Mouse (Mus musculus) E14TG2a.4 (cell line): ENCODE data around the gene Afm.

Experiments
- H3K27me3 ChIP-seq: 2 replicates; pipeline ENCODE4 v1.6.1; 2014; ENCODE audit warnings: low read length, control low read depth; ENCODE audit not compliant: insufficient read depth
- H3K36me3 ChIP-seq: 2 replicates; pipeline ENCODE4 v1.6.1; 2014; ENCODE audit warnings: low read length, control low read depth; ENCODE audit not compliant: insufficient read depth
- H3K4me1 ChIP-seq: replicated peaks from 2 replicates; pipeline ENCODE4 v1.6.1; 2014; ENCODE audit warnings: low read depth, low read length, control low read depth
- H3K4me3 ChIP-seq: replicated peaks from 2 replicates; pipeline ENCODE4 v1.5.1; 2014; ENCODE audit warnings: mild to moderate bottlenecking, low read length
- H3K9me3 ChIP-seq: 2 replicates; pipeline ENCODE4 v1.6.1; 2014; ENCODE audit warnings: low read length, control low read depth
- CTCF ChIP-seq: conservative IDR thresholded peaks from 2 replicates; pipeline ENCODE4 v1.5.1; 2014; ENCODE audit warnings: low read length
- NANOG ChIP-seq: IDR thresholded peaks from 2 replicates; pipeline ENCODE4 v1.6.1; 2014; ENCODE audit warnings: borderline replicate concordance, low read length, mixed read lengths
- POU5F1 ChIP-seq: IDR thresholded peaks from 2 replicates; pipeline ENCODE4 v1.6.1; 2014; ENCODE audit warnings: low read length, borderline replicate concordance

Gene Afm

GRCm38 (mm10) chr5:90518356-90519100 lies at the start of gene Afm:
Gene Afm, plus strand, starts transcription at chr5:90518932.
- H3K36me3 ChIP-seq = no peaks in the 10 kb centered on the region
- no peaks in the 10 kb centered on the region for H3K9me3 ChIP-seq
- TF ChIP-seq CTCF (no peak), NANOG (no peak), POU5F1 (no peak)
- no peaks in the 10 kb centered on the region for H3K4me1 ChIP-seq
- H3K4me3 ChIP-seq = no peak within 1 kb of the TSS
- H3K27me3 ChIP-seq = no peaks in the 10 kb centered on the region

GRCm38 (mm10) chr5:90470836-90471235 lies 47.9 kb upstream of the Afm start:
- Histone ChIP-seq H3K27me3 (no peaks in the 10 kb centered on the region), H3K4me3 (no peak overlapping the region), H3K9me3 (no peaks in the 10 kb centered on the region), H3K36me3 (no peaks in the 10 kb centered on the region), H3K4me1 (no peaks in the 10 kb centered on the region)
- TF ChIP-seq NANOG (no peak), CTCF (no peak)

GRCm38 (mm10) chr5:90473902-90474301 lies 44.8 kb upstream of the Afm start:
- no peak for TF ChIP-seq NANOG
- no peaks in the 10 kb centered on the region for H3K27me3 ChIP-seq
- no peak overlapping the region for H3K4me3 ChIP-seq
- no peaks in the 10 kb centered on the region for H3K36me3 ChIP-seq
- H3K9me3 ChIP-seq = no peaks in the 10 kb centered on the region
- no peaks in the 10 kb centered on the region for H3K4me1 ChIP-seq

GRCm38 (mm10) chr5:90474369-90474768 lies 44.4 kb upstream of the Afm start:
- Histone ChIP-seq H3K9me3 (no peaks in the 10 kb centered on the region), H3K36me3 (no peaks in the 10 kb centered on the region), H3K4me3 (no peak overlapping the region), H3K27me3 (no peaks in the 10 kb centered on the region), H3K4me1 (no peaks in the 10 kb centered on the region)
- TF ChIP-seq CTCF = no peak
- no peak for TF ChIP-seq NANOG
- no peak for TF ChIP-seq POU5F1

GRCm38 (mm10) chr5:90476741-90477140 lies 42.0 kb upstream of the Afm start:
- no peak for TF ChIP-seq NANOG
- no peak for TF ChIP-seq CTCF
- no peak for TF ChIP-seq POU5F1
- no peak overlapping the region for H3K4me3 ChIP-seq
- H3K9me3 ChIP-seq = no peaks in the 10 kb centered on the region
- no peaks in the 10 kb centered on the region for H3K4me1 ChIP-seq
- no peaks in the 10 kb centered on the region for H3K27me3 ChIP-seq
- no peaks in the 10 kb centered on the region for H3K36me3 ChIP-seq

- no peak overlapping the region for H3K4me3 ChIP-seq
- H3K27me3 ChIP-seq = no peaks in the 10 kb centered on the region
- no peaks in the 10 kb centered on the region for H3K4me1 ChIP-seq
- no peaks in the 10 kb centered on the region for H3K9me3 ChIP-seq
- no peaks in the 10 kb centered on the region for H3K36me3 ChIP-seq
- no peak for TF ChIP-seq POU5F1
- no peak for TF ChIP-seq CTCF
- TF ChIP-seq NANOG = no peak
Measured at GRCm38 (mm10) chr5:90477308-90478140, 41.2 kb upstream of the Afm start.

GRCm38 (mm10) chr5:90478886-90479285 lies 39.8 kb upstream of the Afm start:
- Histone ChIP-seq H3K27me3 (no peaks in the 10 kb centered on the region), H3K36me3 (no peaks in the 10 kb centered on the region), H3K4me3 (no peak overlapping the region), H3K9me3 (no peaks in the 10 kb centered on the region), H3K4me1 (no peaks in the 10 kb centered on the region)
- TF ChIP-seq POU5F1 (no peak), NANOG (no peak), CTCF (no peak)

- H3K4me1 ChIP-seq = no peaks in the 10 kb centered on the region
- no peaks in the 10 kb centered on the region for H3K27me3 ChIP-seq
- no peak for TF ChIP-seq NANOG
- H3K9me3 ChIP-seq = no peaks in the 10 kb centered on the region
- no peaks in the 10 kb centered on the region for H3K36me3 ChIP-seq
- H3K4me3 ChIP-seq = no peak overlapping the region
Measured at GRCm38 (mm10) chr5:90485597-90485996, 33.1 kb upstream of the Afm start.
